Mouse (Mus musculus): ENCODE results near the gene Cep250. TPM values are rescaled to one million over a fixed set of nuclear protein-coding genes. Genes with fewer than 3 reads are reported as not detected.

Cep250 gene
- polyA plus RNA-seq, 1 experiment, result 39.1 TPM

DNA sequence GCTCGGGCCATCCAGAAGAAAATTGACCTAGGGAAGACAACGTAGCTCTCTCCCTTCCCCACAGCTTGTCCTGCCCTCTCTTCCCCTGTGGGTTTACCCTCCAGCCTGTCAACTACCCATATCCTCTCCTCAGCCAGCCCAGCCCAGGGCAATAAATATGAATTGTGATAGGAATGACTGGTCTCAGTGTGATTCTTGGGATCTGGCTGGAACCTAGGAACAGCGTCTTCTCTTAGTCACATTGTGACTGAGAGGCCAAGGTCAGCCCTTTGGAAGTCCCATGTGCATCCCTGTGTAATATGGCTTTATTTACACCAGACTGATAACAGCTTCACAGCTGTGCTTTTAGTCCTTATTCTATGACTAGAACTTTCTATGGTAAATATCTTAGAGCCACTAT is 61.8 kb downstream of the Cep250 start:
- no peaks in the 10 kb centered on the region for H3K4me1 ChIP-seq (ENCODE audit: control insufficient read depth, insufficient read depth, low read length)
- H3K4me3 ChIP-seq (replicated peaks; ENCODE audit: control insufficient read depth, low read depth, low read length), result no peak overlapping the region
- WGBS, result 89% methylated on average over 3 of the region's 3 CpGs
- TF ChIP-seq POLR2A (IDR thresholded peaks at IDR 0.05; ENCODE audit: borderline replicate concordance, control insufficient read depth, low read depth, low read length) (no peak), CTCF (IDR thresholded peaks at IDR 0.05; ENCODE audit: control insufficient read depth, insufficient read depth, low read length) (no peak)
- H3K27ac ChIP-seq (ENCODE audit: control insufficient read depth, insufficient read depth, low read depth, low read length, poor library complexity), result no peak overlapping the region

DNA sequence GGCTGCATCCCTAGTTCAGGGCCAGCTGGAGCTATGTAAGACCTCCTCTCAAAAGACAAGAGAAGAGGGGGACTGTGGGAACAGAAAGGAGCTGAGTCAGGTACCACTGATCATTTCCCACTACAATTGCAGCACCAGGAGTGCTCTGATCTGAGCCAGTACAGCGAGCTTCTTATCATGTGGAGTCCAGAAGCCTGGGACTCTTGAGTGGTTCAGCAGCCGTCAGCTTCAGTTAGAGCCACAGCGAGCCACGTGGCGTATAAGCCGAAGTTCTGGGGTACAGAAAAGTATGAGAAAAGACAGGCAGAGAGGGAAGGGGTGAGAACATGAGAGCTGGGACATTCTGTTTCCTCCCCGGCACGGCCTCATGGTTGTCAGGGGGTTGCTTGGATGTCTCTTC is 65.0 kb downstream of the Cep250 start:
- H3K4me3 ChIP-seq (replicated peaks; ENCODE audit: control insufficient read depth, low read depth, low read length), result no peak overlapping the region
- 71% methylated on average over 8 of the region's 8 CpGs for WGBS
- H3K4me1 ChIP-seq (ENCODE audit: control insufficient read depth, insufficient read depth, low read length), result no peaks in the 10 kb centered on the region; the same call in 1 of the 2 replicates
- no peak for TF ChIP-seq CTCF (IDR thresholded peaks at IDR 0.05; ENCODE audit: control insufficient read depth, insufficient read depth, low read length)
- no peak for TF ChIP-seq POLR2A (IDR thresholded peaks at IDR 0.05; ENCODE audit: borderline replicate concordance, control insufficient read depth, low read depth, low read length)
- H3K27ac ChIP-seq (ENCODE audit: control insufficient read depth, insufficient read depth, low read depth, low read length, poor library complexity), result no peak overlapping the region

- no peak overlapping the region for H3K27ac ChIP-seq (ENCODE audit: control insufficient read depth, insufficient read depth, low read depth, low read length, poor library complexity)
- H3K4me3 ChIP-seq (replicated peaks; ENCODE audit: control insufficient read depth, low read depth, low read length), result no peak overlapping the region
- WGBS, result 78% methylated on average over 2 of the region's 2 CpGs
- no peak for TF ChIP-seq CTCF (IDR thresholded peaks at IDR 0.05; ENCODE audit: control insufficient read depth, insufficient read depth, low read length)
- TF ChIP-seq POLR2A (IDR thresholded peaks at IDR 0.05; ENCODE audit: borderline replicate concordance, control insufficient read depth, low read depth, low read length), result no peak
- no peaks in the 10 kb centered on the region; the same call in 1 of the 2 replicates for H3K4me1 ChIP-seq (ENCODE audit: control insufficient read depth, insufficient read depth, low read length)
Observed at GRCm38 (mm10) chr2:156021765-156022164, 65.5 kb downstream of the Cep250 start.

GRCm38 (mm10) chr2:156025482-156025881 is 69.2 kb downstream of the Cep250 start:
- no peak overlapping the region for H3K27ac ChIP-seq (ENCODE audit: control insufficient read depth, insufficient read depth, low read depth, low read length, poor library complexity)
- no peaks in the 10 kb centered on the region; the same call in 1 of the 2 replicates for H3K4me1 ChIP-seq (ENCODE audit: control insufficient read depth, insufficient read depth, low read length)
- H3K4me3 ChIP-seq (replicated peaks; ENCODE audit: control insufficient read depth, low read depth, low read length), result no peak overlapping the region
- TF ChIP-seq POLR2A (IDR thresholded peaks at IDR 0.05; ENCODE audit: borderline replicate concordance, control insufficient read depth, low read depth, low read length), result no peak
- TF ChIP-seq CTCF (IDR thresholded peaks at IDR 0.05; ENCODE audit: control insufficient read depth, insufficient read depth, low read length), result no peak

GRCm38 (mm10) chr2:156039390-156039789 is 83.1 kb downstream of the Cep250 start:
- Histone ChIP-seq H3K27ac (ENCODE audit: control insufficient read depth, insufficient read depth, low read depth, low read length, poor library complexity) (no peak overlapping the region), H3K4me1 (ENCODE audit: control insufficient read depth, insufficient read depth, low read length) (no peaks in the 10 kb centered on the region), H3K4me3 (replicated peaks; ENCODE audit: control insufficient read depth, low read depth, low read length) (no peak overlapping the region)
- 79% methylated on average over 3 of the region's 3 CpGs for WGBS
- TF ChIP-seq CTCF (IDR thresholded peaks at IDR 0.05; ENCODE audit: control insufficient read depth, insufficient read depth, low read length) (no peak), POLR2A (IDR thresholded peaks at IDR 0.05; ENCODE audit: borderline replicate concordance, control insufficient read depth, low read depth, low read length) (no peak)

GRCm38 (mm10) chr2:156042903-156043302 is 86.6 kb downstream of the Cep250 start:
- H3K27ac ChIP-seq (ENCODE audit: control insufficient read depth, insufficient read depth, low read depth, low read length, poor library complexity), result no peak overlapping the region
- 46% methylated on average over 8 of the region's 8 CpGs for WGBS
- no peak overlapping the region for H3K4me3 ChIP-seq (replicated peaks; ENCODE audit: control insufficient read depth, low read depth, low read length)
- no peaks in the 10 kb centered on the region for H3K4me1 ChIP-seq (ENCODE audit: control insufficient read depth, insufficient read depth, low read length)
- TF ChIP-seq CTCF (IDR thresholded peaks at IDR 0.05; ENCODE audit: control insufficient read depth, insufficient read depth, low read length), result no peak
- no peak for TF ChIP-seq POLR2A (IDR thresholded peaks at IDR 0.05; ENCODE audit: borderline replicate concordance, control insufficient read depth, low read depth, low read length)

- no peak overlapping the region for H3K4me3 ChIP-seq (replicated peaks; ENCODE audit: control insufficient read depth, low read depth, low read length)
- no peak for TF ChIP-seq CTCF (IDR thresholded peaks at IDR 0.05; ENCODE audit: control insufficient read depth, insufficient read depth, low read length)
- H3K4me1 ChIP-seq (ENCODE audit: control insufficient read depth, insufficient read depth, low read length), result no peaks in the 10 kb centered on the region
- WGBS, result 17% methylated on average over 19 of the region's 19 CpGs
- H3K27ac ChIP-seq (ENCODE audit: control insufficient read depth, insufficient read depth, low read depth, low read length, poor library complexity), result no peak overlapping the region
Observed at GRCm38 (mm10) chr2:156047929-156048328, 91.7 kb downstream of the Cep250 start.

Other genes with a start within 250 kb of the Cep250 start
- gene Edem2, start 227.0 kb upstream of the Cep250 start, polyA plus RNA-seq (2011; ENCODE audit: insufficient read depth, insufficient read length, low replicate concordance, missing spikeins), result 13.1 and 17.6 TPM in 2 replicates
- not detected in 2 replicates for gene Gm17581, start 220.6 kb upstream of the Cep250 start, polyA plus RNA-seq (2011; ENCODE audit: insufficient read depth, insufficient read length, low replicate concordance, missing spikeins)
- gene Procr, start 205.3 kb upstream of the Cep250 start, polyA plus RNA-seq (2011; ENCODE audit: insufficient read depth, insufficient read length, low replicate concordance, missing spikeins), result 1.6 TPM in 1 of 2 replicates, not detected in the other
- gene Mmp24, start 181.1 kb upstream of the Cep250 start, polyA plus RNA-seq (2011; ENCODE audit: insufficient read depth, insufficient read length, low replicate concordance, missing spikeins), result not detected in 2 replicates
- gene BC029722, start 137.0 kb upstream of the Cep250 start, polyA plus RNA-seq (2011; ENCODE audit: insufficient read depth, insufficient read length, low replicate concordance, missing spikeins), result 7.8 and 17.8 TPM in 2 replicates
- gene Eif6, start 129.5 kb upstream of the Cep250 start, polyA plus RNA-seq (2011; ENCODE audit: insufficient read depth, insufficient read length, low replicate concordance, missing spikeins), result 88.2 and 146 TPM in 2 replicates
- gene Fam83c, start 121.6 kb upstream of the Cep250 start, polyA plus RNA-seq (2011; ENCODE audit: insufficient read depth, insufficient read length, low replicate concordance, missing spikeins), result not detected in 2 replicates
- gene Uqcc1, start 26.1 kb upstream of the Cep250 start, polyA plus RNA-seq (2011; ENCODE audit: insufficient read depth, insufficient read length, low replicate concordance, missing spikeins), result 7.6 and 14.9 TPM in 2 replicates
- gene Gm15557, start 15.7 kb upstream of the Cep250 start, polyA plus RNA-seq (2011; ENCODE audit: insufficient read depth, insufficient read length, low replicate concordance, missing spikeins), result not detected in 2 replicates
- gene Gdf5, start 11.1 kb upstream of the Cep250 start, polyA plus RNA-seq (2011; ENCODE audit: insufficient read depth, insufficient read length, low replicate concordance, missing spikeins), result not detected in 2 replicates
- 0.83 and 1.5 TPM in 2 replicates for gene 6430550D23Rik, start 51.5 kb downstream of the Cep250 start, polyA plus RNA-seq (2011; ENCODE audit: insufficient read depth, insufficient read length, low replicate concordance, missing spikeins)
- 66.9 and 70.5 TPM in 2 replicates for gene Ergic3, start 51.6 kb downstream of the Cep250 start, polyA plus RNA-seq (2011; ENCODE audit: insufficient read depth, insufficient read length, low replicate concordance, missing spikeins)
- not detected in 2 replicates for gene Fer1l4, start 96.5 kb downstream of the Cep250 start, polyA plus RNA-seq (2011; ENCODE audit: insufficient read depth, insufficient read length, low replicate concordance, missing spikeins)
- 0.99 and 5.4 TPM in 2 replicates for gene Spag4, start 108.7 kb downstream of the Cep250 start, polyA plus RNA-seq (2011; ENCODE audit: insufficient read depth, insufficient read length, low replicate concordance, missing spikeins)
- 3.9 and 10.5 TPM in 2 replicates for gene Cpne1, start 155.5 kb downstream of the Cep250 start, polyA plus RNA-seq (2011; ENCODE audit: insufficient read depth, insufficient read length, low replicate concordance, missing spikeins)
- 5.8 and 6.2 TPM in 2 replicates for gene Rbm12, start 155.5 kb downstream of the Cep250 start, polyA plus RNA-seq (2011; ENCODE audit: insufficient read depth, insufficient read length, low replicate concordance, missing spikeins)
- 5.8 and 24.5 TPM in 2 replicates for gene Gm28036, start 170.6 kb downstream of the Cep250 start, polyA plus RNA-seq (2011; ENCODE audit: insufficient read depth, insufficient read length, low replicate concordance, missing spikeins)
- gene Romo1, start 187.6 kb downstream of the Cep250 start, polyA plus RNA-seq (2011; ENCODE audit: insufficient read depth, insufficient read length, low replicate concordance, missing spikeins), result 109 and 111 TPM in 2 replicates
- 13.1 and 24.7 TPM in 2 replicates for gene Nfs1, start 187.7 kb downstream of the Cep250 start, polyA plus RNA-seq (2011; ENCODE audit: insufficient read depth, insufficient read length, low replicate concordance, missing spikeins)
- 221 and 329 TPM in 2 replicates for gene Rbm39, start 223.8 kb downstream of the Cep250 start, polyA plus RNA-seq (2011; ENCODE audit: insufficient read depth, insufficient read length, low replicate concordance, missing spikeins)
- gene Phf20, start 240.0 kb downstream of the Cep250 start, polyA plus RNA-seq (2011; ENCODE audit: insufficient read depth, insufficient read length, low replicate concordance, missing spikeins), result 11.9 and 20.8 TPM in 2 replicates